Mouse (Mus musculus): ENCODE data around the gene Psmc1.
A peak's percentile ranks its signal among the peaks of the same experiment; 100 is the strongest.

The Psmc1 gene

GRCm38 (mm10) chr12:100124913-100125798 is 15.2 kb downstream of the Psmc1 start:
- no peak for DNase-seq (ENCODE audit: low spot score)

- DNase-seq (ENCODE audit: low spot score), result no peak
These were observed 17.3 kb downstream of the Psmc1 start for GRCm38 (mm10) chr12:100126968-100127865.

GRCm38 (mm10) chr12:100127866-100128480 is 18.0 kb downstream of the Psmc1 start:
- no peak for DNase-seq (ENCODE audit: low spot score)

- DNase-seq (ENCODE audit: low spot score), result no peak
These were observed 18.6 kb downstream of the Psmc1 start for GRCm38 (mm10) chr12:100128522-100128921.

- DNase-seq (ENCODE audit: low spot score), result no peak
These were observed 19.0 kb downstream of the Psmc1 start for GRCm38 (mm10) chr12:100128961-100129360.

GRCm38 (mm10) chr12:100131167-100131566 is 21.2 kb downstream of the Psmc1 start:
- DNase-seq (ENCODE audit: low spot score), result no peak

GRCm38 (mm10) chr12:100131655-100132054 is 21.7 kb downstream of the Psmc1 start:
- peak; percentile 49 for DNase-seq (ENCODE audit: low spot score)

GRCm38 (mm10) chr12:100134395-100134936 is 24.5 kb downstream of the Psmc1 start:
- DNase-seq (ENCODE audit: low spot score), result no peak

GRCm38 (mm10) chr12:100135117-100135516 is 25.2 kb downstream of the Psmc1 start:
- no peak for DNase-seq (ENCODE audit: low spot score)

- DNase-seq (ENCODE audit: low spot score), result no peak
These were observed 33.0 kb downstream of the Psmc1 start for GRCm38 (mm10) chr12:100142848-100143523.

GRCm38 (mm10) chr12:100143737-100144136 is 33.8 kb downstream of the Psmc1 start:
- DNase-seq (ENCODE audit: low spot score), result no peak

GRCm38 (mm10) chr12:100144269-100144668 is 34.3 kb downstream of the Psmc1 start:
- DNase-seq (ENCODE audit: low spot score), result no peak

GRCm38 (mm10) chr12:100152466-100152865 is 42.5 kb downstream of the Psmc1 start:
- no peak for DNase-seq (ENCODE audit: low spot score)

- DNase-seq (ENCODE audit: low spot score), result peak; percentile 78
These were observed 49.5 kb downstream of the Psmc1 start, which contains the start of gene Nrde2 for GRCm38 (mm10) chr12:100159261-100159975. Gene Nrde2 (minus strand): TSS chr12:100159653.

GRCm38 (mm10) chr12:100164991-100165500 is 55.1 kb downstream of the Psmc1 start:
- no peak for DNase-seq (ENCODE audit: low spot score)

- DNase-seq (ENCODE audit: low spot score), result peak; percentile 31
These were observed 56.2 kb downstream of the Psmc1 start for GRCm38 (mm10) chr12:100166177-100166576.

- DNase-seq (ENCODE audit: low spot score), result no peak
These were observed 57.0 kb downstream of the Psmc1 start for GRCm38 (mm10) chr12:100166939-100167338.

- no peak for DNase-seq (ENCODE audit: low spot score)
These were observed 57.5 kb downstream of the Psmc1 start for GRCm38 (mm10) chr12:100167502-100167901.

GRCm38 (mm10) chr12:100167931-100168871 is 58.2 kb downstream of the Psmc1 start:
- DNase-seq (ENCODE audit: low spot score), result no peak
